Mouse (Mus musculus) brain, embryonic 14.5 days (tissue): ENCODE measurements around the gene Apon.

ENCODE experiments used
- CTCF ChIP-seq: fragments of 200-500 bp; IDR thresholded peaks from 2 replicates; pipeline ENCODE4 v1.5.1; 2012; ENCODE audit warnings: inconsistent platforms, mild to moderate bottlenecking, moderate library complexity, borderline replicate concordance; ENCODE audit not compliant: insufficient read depth, insufficient read length; ENCODE audit errors: extremely low read depth
- POLR2A ChIP-seq: fragments of 200-500 bp; IDR thresholded peaks from 2 replicates; pipeline ENCODE4 v1.6.1; 2012; ENCODE audit warnings: mild to moderate bottlenecking, inconsistent platforms, borderline replicate concordance; ENCODE audit not compliant: poor library complexity, insufficient read depth, insufficient read length, severe bottlenecking; ENCODE audit errors: extremely low read depth

DNA sequence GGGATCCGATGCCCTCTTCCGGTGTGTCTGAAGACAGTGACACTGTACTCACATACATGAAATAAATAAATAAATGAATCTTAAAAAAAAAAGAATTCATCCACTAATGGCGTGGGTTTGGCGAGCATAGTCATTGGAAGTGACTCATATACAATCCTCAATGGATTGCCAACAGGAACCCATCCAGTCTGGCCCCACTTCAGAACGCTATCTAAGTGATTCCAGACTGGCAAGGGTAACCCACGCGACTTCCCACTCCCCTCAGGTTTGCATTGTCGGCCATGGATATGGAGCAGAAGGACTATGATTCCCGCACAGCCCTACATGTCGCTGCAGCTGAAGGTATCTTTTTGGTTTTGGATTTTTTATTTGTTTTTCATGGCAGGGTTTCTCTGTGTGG is 45.6 kb upstream of the Apon start:
- TF ChIP-seq CTCF (no peak), POLR2A (no peak)
